Mouse (Mus musculus) lung, embryonic 15.5 days (tissue): Measurements from ENCODE around the gene C1qtnf5. TPM values are rescaled to one million over a fixed set of nuclear protein-coding genes. Genes with fewer than 3 reads are reported as not detected.

Experiments
- ATAC-seq: fragments of 200-750 bp; cut with Nextera tagmentation; 2 replicates; pipeline ENCODE4 v1.8.0; 2017; ENCODE audit warnings: moderate number of reproducible peaks, borderline replicate concordance; ENCODE audit not compliant: low FRiP score, low TSS enrichment; ENCODE audit errors: extremely low read depth
- H3K27ac ChIP-seq: fragments of 300-500 bp; sonication (generic); 2 replicates; pipeline ENCODE4 v1.5.1; 2015; ENCODE audit warnings: moderate library complexity, mild to moderate bottlenecking, inconsistent platforms
- H3K27me3 ChIP-seq: fragments of 300-500 bp; sonication (generic); 2 replicates; pipeline ENCODE4 v1.6.1; 2015; ENCODE audit warnings: inconsistent platforms
- H3K36me3 ChIP-seq: fragments of 300-500 bp; sonication (generic); 2 replicates; pipeline ENCODE4 v1.6.1; 2015; ENCODE audit warnings: inconsistent platforms
- H3K4me1 ChIP-seq: fragments of 300-500 bp; sonication (generic); 2 replicates; pipeline ENCODE4 v1.6.1; 2015; ENCODE audit warnings: inconsistent platforms
- H3K4me2 ChIP-seq: fragments of 300-500 bp; sonication (generic); 2 replicates; pipeline ENCODE4 v1.6.1; 2015; ENCODE audit warnings: inconsistent platforms, mild to moderate bottlenecking, moderate library complexity
- H3K4me3 ChIP-seq: fragments of 300-500 bp; sonication (generic); 2 replicates; pipeline ENCODE4 v1.5.1; 2015; ENCODE audit warnings: mild to moderate bottlenecking, inconsistent platforms
- H3K9ac ChIP-seq: fragments of 300-500 bp; sonication (generic); 2 replicates; pipeline ENCODE4 v1.6.1; 2015; ENCODE audit warnings: inconsistent platforms
- H3K9me3 ChIP-seq: fragments of 300-500 bp; sonication (generic); 2 replicates; pipeline ENCODE4 v1.6.1; 2016; ENCODE audit warnings: inconsistent platforms
- WGBS: fragments of 180-500 bp; shearing (Covaris S2); methylation state at CpG from one replicate; pipeline ENCODE4 v1.1.7; 2015; 5-methylcytosine and 5-hydroxymethylcytosine counted together
- polyA plus RNA-seq: library from polyadenylated mRNA; unstranded; fragments of >200 nt; fragmentation: Nextera tagmentation; extraction: Ambion mirVana; gene quantifications from 2 replicates; pipeline ENCODE4 v1.2.1, GENCODE M21; 2015

The C1qtnf5 gene
- polyA plus RNA-seq, 1 experiment from 2014 or later: 6.3 TPM

GRCm38 (mm10) chr9:44081581-44081980 lies 25.5 kb upstream of the C1qtnf5 start:
- Histone ChIP-seq H3K36me3 (no peaks in the 10 kb centered on the region), H3K27ac (no peak overlapping the region), H3K4me3 (no peak overlapping the region), H3K9ac (no peak overlapping the region), H3K4me1 (peaks cover 35% of the 10 kb centered on the region), H3K4me2 (no peak overlapping the region), H3K9me3 (no peaks in the 10 kb centered on the region), H3K27me3 (peaks cover 33% of the 10 kb centered on the region)
- WGBS: 71% methylated on average over 5 of the region's 5 CpGs
- no peak for ATAC-seq

- Histone ChIP-seq H3K27ac (no peak overlapping the region), H3K4me1 (peaks cover 42% of the 10 kb centered on the region), H3K36me3 (no peaks in the 10 kb centered on the region), H3K9me3 (no peaks in the 10 kb centered on the region), H3K4me2 (no peak overlapping the region), H3K27me3 (peaks cover 37% of the 10 kb centered on the region), H3K9ac (no peak overlapping the region), H3K4me3 (no peak overlapping the region)
- 90% methylated on average over 5 of the region's 5 CpGs for WGBS
- no peak for ATAC-seq
Measured at GRCm38 (mm10) chr9:44082266-44082665, 24.8 kb upstream of the C1qtnf5 start.

GRCm38 (mm10) chr9:44083392-44084121 lies 23.5 kb upstream of the C1qtnf5 start:
- Histone ChIP-seq H3K9me3 (no peaks in the 10 kb centered on the region), H3K36me3 (no peaks in the 10 kb centered on the region), H3K4me3 (peak overlapping the region; percentile 55), H3K4me1 (peaks cover 51% of the 10 kb centered on the region), H3K9ac (no peak overlapping the region), H3K4me2 (peak overlapping the region; percentile 99), H3K27ac (no peak overlapping the region; the same call in 1 of the 2 replicates), H3K27me3 (peaks cover 37% of the 10 kb centered on the region)
- 6% methylated on average over 23 of the region's 23 CpGs for WGBS
- no peak for ATAC-seq

- WGBS: under 1% methylated on average over 14 of the region's 14 CpGs
- Histone ChIP-seq H3K27me3 (peaks cover 37% of the 10 kb centered on the region), H3K9ac (peak overlapping the region; percentile 64; the same call in 1 of the 2 replicates), H3K4me3 (peak overlapping the region; percentile 55), H3K27ac (no peak overlapping the region), H3K4me2 (peak overlapping the region; percentile 99), H3K9me3 (no peaks in the 10 kb centered on the region), H3K4me1 (peaks cover 50% of the 10 kb centered on the region), H3K36me3 (no peaks in the 10 kb centered on the region)
- no peak for ATAC-seq
Measured at GRCm38 (mm10) chr9:44084236-44084635, 22.8 kb upstream of the C1qtnf5 start.

GRCm38 (mm10) chr9:44084659-44085229 lies 22.3 kb upstream of the C1qtnf5 start:
- peaks cover 49% of the 10 kb centered on the region for H3K4me1 ChIP-seq
- no peak overlapping the region for H3K27ac ChIP-seq
- H3K27me3 ChIP-seq: peaks cover 37% of the 10 kb centered on the region
- peak; percentile 83 for ATAC-seq
- WGBS: under 1% methylated on average over 59 of the region's 62 CpGs
- no peaks in the 10 kb centered on the region for H3K36me3 ChIP-seq
- H3K4me3 ChIP-seq: peak overlapping the region; percentile 55
- peak overlapping the region; percentile 99 for H3K4me2 ChIP-seq
- no peaks in the 10 kb centered on the region for H3K9me3 ChIP-seq
- peak overlapping the region; percentile 64 for H3K9ac ChIP-seq

GRCm38 (mm10) chr9:44085276-44085675 lies 21.8 kb upstream of the C1qtnf5 start:
- no peak for ATAC-seq

GRCm38 (mm10) chr9:44085741-44086665 lies 21.0 kb upstream of the C1qtnf5 start:
- no peak overlapping the region for H3K27ac ChIP-seq
- H3K27me3 ChIP-seq: peaks cover 37% of the 10 kb centered on the region
- H3K4me2 ChIP-seq: peak overlapping the region; percentile 99
- no peaks in the 10 kb centered on the region for H3K36me3 ChIP-seq
- WGBS: 60% methylated on average over 15 of the region's 15 CpGs
- H3K9me3 ChIP-seq: no peaks in the 10 kb centered on the region
- H3K4me1 ChIP-seq: peaks cover 49% of the 10 kb centered on the region
- ATAC-seq: no peak
- peak overlapping the region; percentile 55; the same call in 1 of the 2 replicates for H3K4me3 ChIP-seq
- H3K9ac ChIP-seq: 0 out of 2 replicates have a peak overlapping the region, but pooled peaks have one; percentile 14

More at GRCm38 (mm10) chr9:44085276-44085675, 21.8 kb upstream of the C1qtnf5 start:
- peak overlapping the region; percentile 55 for H3K4me3 ChIP-seq
- peak overlapping the region; percentile 99 for H3K4me2 ChIP-seq
- H3K27me3 ChIP-seq: peaks cover 37% of the 10 kb centered on the region
- H3K9ac ChIP-seq: peak overlapping the region; percentile 64
- 2% methylated on average over 10 of the region's 10 CpGs for WGBS
- no peaks in the 10 kb centered on the region for H3K36me3 ChIP-seq
- H3K9me3 ChIP-seq: no peaks in the 10 kb centered on the region
- peaks cover 49% of the 10 kb centered on the region for H3K4me1 ChIP-seq
- no peak overlapping the region for H3K27ac ChIP-seq

GRCm38 (mm10) chr9:44086960-44087359 lies 20.1 kb upstream of the C1qtnf5 start:
- peaks cover 37% of the 10 kb centered on the region for H3K27me3 ChIP-seq
- ATAC-seq: no peak
- H3K27ac ChIP-seq: no peak overlapping the region
- no peak overlapping the region for H3K4me3 ChIP-seq
- WGBS: 42% methylated on average over 10 of the region's 10 CpGs
- no peak overlapping the region for H3K4me2 ChIP-seq
- H3K9me3 ChIP-seq: no peaks in the 10 kb centered on the region
- H3K9ac ChIP-seq: no peak overlapping the region
- H3K4me1 ChIP-seq: peaks cover 49% of the 10 kb centered on the region
- H3K36me3 ChIP-seq: no peaks in the 10 kb centered on the region

- H3K4me3 ChIP-seq: no peak overlapping the region
- H3K4me1 ChIP-seq: peaks cover 49% of the 10 kb centered on the region
- 6% methylated on average over 15 of the region's 15 CpGs for WGBS
- no peak for ATAC-seq
- no peaks in the 10 kb centered on the region for H3K9me3 ChIP-seq
- H3K36me3 ChIP-seq: no peaks in the 10 kb centered on the region
- peaks cover 30% of the 10 kb centered on the region for H3K27me3 ChIP-seq
- no peak overlapping the region for H3K27ac ChIP-seq
- peak overlapping the region; percentile 5; the same call in 1 of the 2 replicates for H3K4me2 ChIP-seq
- no peak overlapping the region; the same call in 1 of the 2 replicates for H3K9ac ChIP-seq
Measured at GRCm38 (mm10) chr9:44087761-44088455, 19.1 kb upstream of the C1qtnf5 start.

- Histone ChIP-seq H3K4me3 (no peak overlapping the region), H3K4me1 (peaks cover 43% of the 10 kb centered on the region), H3K4me2 (no peak overlapping the region), H3K27me3 (peaks cover 19% of the 10 kb centered on the region), H3K9me3 (no peaks in the 10 kb centered on the region), H3K36me3 (no peaks in the 10 kb centered on the region), H3K9ac (no peak overlapping the region), H3K27ac (no peak overlapping the region)
- 47% methylated on average over 12 of the region's 12 CpGs for WGBS
- no peak for ATAC-seq
Measured at GRCm38 (mm10) chr9:44088877-44089608, 18.0 kb upstream of the C1qtnf5 start.
